Mouse (Mus musculus) CH12.LX (cell line): ENCODE results near the gene Atl1. TPM values are rescaled to one million over a fixed set of nuclear protein-coding genes. Genes with fewer than 3 reads are reported as not detected.

ENCODE experiments used
- DNase-seq: peaks from one replicate; pipeline ENCODE4 v3.0.0-alpha.2; 2013; ENCODE audit errors: extremely low read depth
- H3K27ac ChIP-seq: 2 replicates; pipeline ENCODE4 v1.5.1; 2012; ENCODE audit warnings: low read depth, mild to moderate bottlenecking, control low read depth, moderate library complexity; ENCODE audit not compliant: insufficient read depth
- H3K27me3 ChIP-seq: replicated peaks from 2 replicates; pipeline ENCODE3; 2012; ENCODE audit warnings: inconsistent platforms
- H3K36me3 ChIP-seq, 2 experiments: replicated peaks in 1 of 2; 2 replicates each; pipeline versions ENCODE3 to v1.6.1; 2012; ENCODE audit warnings: inconsistent platforms in 1 of 2, low read length in 1 of 2, mild to moderate bottlenecking in 1 of 2, mixed read lengths in 1 of 2, moderate library complexity in 1 of 2; ENCODE audit not compliant: control insufficient read depth in 1 of 2, insufficient read depth in 1 of 2
- H3K4me1 ChIP-seq, 2 experiments: 2 replicates each; pipeline ENCODE4 v1.6.1; 2012; ENCODE audit warnings: inconsistent platforms in 1 of 2, moderate library complexity in 1 of 2; ENCODE audit not compliant: insufficient read depth in 2 of 2, control insufficient read depth in 1 of 2
- H3K4me2 ChIP-seq: 2 replicates; pipeline ENCODE4 v1.6.1; 2012; ENCODE audit warnings: low read depth, mild to moderate bottlenecking, control low read depth; ENCODE audit not compliant: poor library complexity, insufficient read depth, severe bottlenecking
- H3K4me3 ChIP-seq, 3 experiments: fragments of 150-350 bp in 1 of 3; sonication (generic) in 1 of 3; replicated peaks in 1 of 3; 2 replicates each; pipeline versions ENCODE3 to v1.5.1; 2011 to 2012; ENCODE audit warnings: low read depth in 2 of 3, low read length in 2 of 3, mild to moderate bottlenecking in 2 of 3, moderate library complexity in 2 of 3, control low read depth in 1 of 3, improper control_type of control experiment in 1 of 3, inconsistent platforms in 1 of 3, mixed read lengths in 1 of 3; ENCODE audit not compliant: poor library complexity in 1 of 3
- H3K79me2 ChIP-seq: replicated peaks from 2 replicates; pipeline ENCODE4 v1.6.1; 2012; ENCODE audit warnings: mild to moderate bottlenecking, moderate library complexity; ENCODE audit not compliant: control insufficient read depth, poor library complexity, insufficient read depth, severe bottlenecking; ENCODE audit errors: extremely low read depth
- H3K9ac ChIP-seq: 2 replicates; pipeline ENCODE4 v1.6.1; 2012; ENCODE audit warnings: low read depth, mild to moderate bottlenecking, control low read depth, moderate library complexity; ENCODE audit not compliant: insufficient read depth
- H3K9me3 ChIP-seq: replicated peaks from 2 replicates; pipeline ENCODE3; 2012; ENCODE audit warnings: low read length, inconsistent platforms, mixed read lengths
- CHD2 ChIP-seq: IDR thresholded peaks from 2 replicates; pipeline ENCODE4 v1.6.1; 2011; ENCODE audit warnings: low read length, improper control_type of control experiment
- CTCF ChIP-seq, 2 experiments: IDR thresholded peaks in 1 of 2; conservative IDR thresholded peaks in 1 of 2; 2 replicates each; pipeline ENCODE4 v1.5.1; 2011 to 2012; ENCODE audit warnings: low read depth in 2 of 2, low read length in 2 of 2, improper control_type of control experiment in 1 of 2, inconsistent platforms in 1 of 2, mild to moderate bottlenecking in 1 of 2, moderate library complexity in 1 of 2
- ELF1 ChIP-seq: IDR thresholded peaks from 2 replicates; pipeline ENCODE4 v1.6.1; 2014; ENCODE audit warnings: low read depth, mild to moderate bottlenecking, inconsistent platforms, low read length, improper control_type of control experiment
- HCFC1 ChIP-seq: IDR thresholded peaks from 2 replicates; pipeline ENCODE4 v1.6.1; 2012; ENCODE audit warnings: low read depth, mild to moderate bottlenecking, inconsistent platforms, low read length, improper control_type of control experiment
- JUN ChIP-seq: IDR thresholded peaks from 2 replicates; pipeline ENCODE4 v1.6.1; 2011; ENCODE audit warnings: low read depth, mild to moderate bottlenecking, low read length, improper control_type of control experiment, moderate library complexity; ENCODE audit not compliant: insufficient read depth
- JUND ChIP-seq: conservative IDR thresholded peaks from 2 replicates; pipeline ENCODE4 v1.6.1; 2011; ENCODE audit warnings: low read depth, low read length, improper control_type of control experiment
- MAFK ChIP-seq: IDR thresholded peaks from 2 replicates; pipeline ENCODE4 v1.6.1; 2011; ENCODE audit warnings: low read length, improper control_type of control experiment; ENCODE audit not compliant: insufficient replicate concordance
- MAZ ChIP-seq: IDR thresholded peaks from 2 replicates; pipeline ENCODE4 v1.6.1; 2012; ENCODE audit warnings: low read depth, mild to moderate bottlenecking, inconsistent platforms, low read length, improper control_type of control experiment, moderate library complexity
- MXI1 ChIP-seq: IDR thresholded peaks from 2 replicates; pipeline ENCODE4 v1.6.1; 2011; ENCODE audit warnings: mild to moderate bottlenecking, low read depth, low read length, improper control_type of control experiment
- MYC ChIP-seq: IDR thresholded peaks from 2 replicates; pipeline ENCODE4 v1.6.1; 2011; ENCODE audit warnings: low read depth, mild to moderate bottlenecking, improper control_type of control experiment, low read length
- PAX5 ChIP-seq: IDR thresholded peaks from 2 replicates; pipeline ENCODE4 v1.6.1; 2012; ENCODE audit warnings: low read length, inconsistent platforms, mixed read lengths
- POLR2A ChIP-seq: IDR thresholded peaks from 2 replicates; pipeline ENCODE4 v1.6.1; 2011; ENCODE audit warnings: low read depth, mild to moderate bottlenecking, improper control_type of control experiment, low read length
- SMC3 ChIP-seq: IDR thresholded peaks from 2 replicates; pipeline ENCODE4 v1.6.1; 2011; ENCODE audit warnings: low read depth, low read length, improper control_type of control experiment
- TBP ChIP-seq: conservative IDR thresholded peaks from 2 replicates; pipeline ENCODE4 v1.6.1; 2011; ENCODE audit warnings: low read depth, low read length, improper control_type of control experiment
- UBTF ChIP-seq: IDR thresholded peaks from 2 replicates; pipeline ENCODE4 v1.6.1; 2012; ENCODE audit warnings: low read depth, mild to moderate bottlenecking, inconsistent platforms, low read length, improper control_type of control experiment, moderate library complexity
- USF1 ChIP-seq: IDR thresholded peaks from 2 replicates; pipeline ENCODE4 v1.6.1; 2014; ENCODE audit warnings: low read depth, mild to moderate bottlenecking, inconsistent platforms, low read length, improper control_type of control experiment
- USF2 ChIP-seq: conservative IDR thresholded peaks from 2 replicates; pipeline ENCODE4 v1.6.1; 2011; ENCODE audit warnings: low read depth, low read length, improper control_type of control experiment
- ZC3H11A ChIP-seq: IDR thresholded peaks from 2 replicates; pipeline ENCODE4 v1.6.1; 2012; ENCODE audit warnings: low read depth, mild to moderate bottlenecking, inconsistent platforms, low read length, improper control_type of control experiment
- ZKSCAN1 ChIP-seq: IDR thresholded peaks from 2 replicates; pipeline ENCODE4 v1.6.1; 2012; ENCODE audit warnings: low read depth, inconsistent platforms, low read length, improper control_type of control experiment, borderline replicate concordance
- ZNF384 ChIP-seq: IDR thresholded peaks from 2 replicates; pipeline ENCODE4 v1.6.1; 2012; ENCODE audit warnings: low read depth, low read length, improper control_type of control experiment, inconsistent platforms
- dilution Hi-C: fragments of 300-500 bp; cut with MboI; formaldehyde crosslinking; loops from 2 replicates; pipeline ENCODE4 v1.14.3; 2020; ENCODE audit warnings: low sequenced_read_pairs; ENCODE audit not compliant: extremely low pct_unique_long_range_greater_than_20kb, extremely low pct_ligation_motif_present
- in situ Hi-C: fragments of 300-500 bp; cut with MboI; formaldehyde crosslinking; loops from 3 replicates; pipeline ENCODE4 v1.14.3; 2019; ENCODE audit warnings: low sequenced_read_pairs, low pct_ligation_motif_present, low pct_unique_long_range_greater_than_20kb, mixed read lengths
- polyA plus RNA-seq: library from polyadenylated mRNA; unstranded; fragments of >175 nt; gene quantifications from 2 replicates; pipeline ENCODE4 v1.2.1, GENCODE M21; 2012; ENCODE audit warnings: low read depth; ENCODE audit not compliant: insufficient read length
- total RNA-seq, 2 experiments: library from RNA; depleted of rRNA; stranded (reverse); fragments of 300-350 nt in 1 of 2; fragments of >200 nt in 1 of 2; gene quantifications; 2 replicates each; pipeline ENCODE4 v1.2.3; 2012 to 2014

The Atl1 gene
- total and polyA plus RNA-seq, 3 experiments: 0.51 to 0.74 (median 0.64) TPM

- no peak overlapping the region for H3K27ac ChIP-seq
- dilution Hi-C loops (no loop called here), in situ Hi-C loops (no loop called here)
- no peak for TF ChIP-seq HCFC1
- no peak for TF ChIP-seq POLR2A
- TF ChIP-seq TBP: no peak
- no peak for TF ChIP-seq USF1
- TF ChIP-seq UBTF: no peak
- TF ChIP-seq JUN: no peak
- TF ChIP-seq CHD2: no peak
- no peak for TF ChIP-seq CTCF (conservative IDR thresholded peaks at IDR 0.05 in 1 of 2, IDR thresholded peaks at IDR 0.05 in 1 of 2; ENCODE audit: low read depth in 2 of 2, low read length in 2 of 2)
- TF ChIP-seq ZNF384: no peak
- TF ChIP-seq PAX5: no peak
- no peak for TF ChIP-seq JUND
- no peak for TF ChIP-seq ELF1
- TF ChIP-seq MXI1: no peak
- TF ChIP-seq USF2: no peak
- no peak for TF ChIP-seq MYC
- no peaks in the 10 kb centered on the region for H3K4me1 ChIP-seq
- peaks cover 0 to 1% of the 10 kb centered on the region in 2 experiments for H3K36me3 ChIP-seq
- H3K9ac ChIP-seq: no peak overlapping the region
- no peaks in the 10 kb centered on the region for H3K27me3 ChIP-seq
- no peak for DNase-seq
- no peaks in the 10 kb centered on the region for H3K79me2 ChIP-seq
- H3K4me2 ChIP-seq: no peak overlapping the region
- H3K9me3 ChIP-seq: no peaks in the 10 kb centered on the region
- no peak overlapping the region for H3K4me3 ChIP-seq
Observed at GRCm38 (mm10) chr12:69911906-69912305, 19.5 kb downstream of the Atl1 start.

GRCm38 (mm10) chr12:69912737-69913136 is 20.3 kb downstream of the Atl1 start:
- no peak overlapping the region for H3K27ac ChIP-seq

More at GRCm38 (mm10) chr12:69912737-69913136, 20.3 kb downstream of the Atl1 start:
- TF ChIP-seq MAFK (no peak), MAZ (no peak), ZKSCAN1 (no peak), TBP (no peak), SMC3 (no peak), ZC3H11A (no peak), USF1 (no peak), CHD2 (no peak)
- no peak for DNase-seq
- Histone ChIP-seq H3K9ac (no peak overlapping the region), H3K36me3 (peaks cover 0 to 1% of the 10 kb centered on the region in 2 experiments), H3K4me1 (no peaks in the 10 kb centered on the region), H3K4me3 (no peak overlapping the region), H3K4me2 (no peak overlapping the region), H3K79me2 (no peaks in the 10 kb centered on the region), H3K9me3 (no peaks in the 10 kb centered on the region), H3K27me3 (no peaks in the 10 kb centered on the region)
- in situ Hi-C loops (no loop called here), dilution Hi-C loops (no loop called here)
